Mouse (Mus musculus) embryonic facial prominence, embryonic 15.5 days (tissue): Measurements from ENCODE around the gene Hpn. TPM values are rescaled to one million over a fixed set of nuclear protein-coding genes. Genes with fewer than 3 reads are reported as not detected.

Source experiments
- ATAC-seq: fragments of 200-750 bp; cut with Nextera tagmentation; 2 replicates; pipeline ENCODE4 v1.8.0; 2017; ENCODE audit warnings: low read depth, moderate TSS enrichment; ENCODE audit not compliant: insufficient number of reproducible peaks, low FRiP score, low TSS enrichment
- H3K27ac ChIP-seq: fragments of 300-500 bp; sonication (generic); replicated peaks from 2 replicates; pipeline ENCODE4 v1.5.1; 2015; ENCODE audit warnings: mild to moderate bottlenecking, inconsistent platforms
- H3K27me3 ChIP-seq: fragments of 300-500 bp; sonication (generic); 2 replicates; pipeline ENCODE4 v1.6.1; 2015; ENCODE audit warnings: inconsistent platforms
- H3K36me3 ChIP-seq: fragments of 300-500 bp; sonication (generic); 2 replicates; pipeline ENCODE4 v1.6.1; 2015; ENCODE audit warnings: mild to moderate bottlenecking, inconsistent platforms
- H3K4me1 ChIP-seq: fragments of 300-500 bp; sonication (generic); 2 replicates; pipeline ENCODE4 v1.6.1; 2015; ENCODE audit warnings: inconsistent platforms
- H3K4me2 ChIP-seq: fragments of 300-500 bp; sonication (generic); replicated peaks from 2 replicates; pipeline ENCODE4 v1.6.1; 2015; ENCODE audit warnings: mild to moderate bottlenecking, inconsistent platforms
- H3K4me3 ChIP-seq: fragments of 300-500 bp; sonication (generic); replicated peaks from 2 replicates; pipeline ENCODE4 v1.5.1; 2015; ENCODE audit warnings: mild to moderate bottlenecking, inconsistent platforms
- H3K9ac ChIP-seq: fragments of 300-500 bp; sonication (generic); 2 replicates; pipeline ENCODE4 v1.6.1; 2015; ENCODE audit warnings: inconsistent platforms
- H3K9me3 ChIP-seq: fragments of 300-500 bp; sonication (generic); replicated peaks from 2 replicates; pipeline ENCODE4 v1.6.1; 2016; ENCODE audit warnings: inconsistent platforms
- whole genome bisulfite sequencing: fragments of 180-500 bp; shearing (Covaris S2); methylation state at CpG from one replicate; pipeline ENCODE4 v1.1.7; 2015; 5-methylcytosine and 5-hydroxymethylcytosine counted together
- polyA plus RNA-seq: library from polyadenylated mRNA; unstranded; fragments of >200 nt; fragmentation: Nextera tagmentation; extraction: Ambion mirVana; gene quantifications from 2 replicates; pipeline ENCODE4 v1.2.1, GENCODE M21; 2015

The Hpn gene
- polyA plus RNA-seq, 1 experiment from 2014 or later, result 5.4 TPM

DNA sequence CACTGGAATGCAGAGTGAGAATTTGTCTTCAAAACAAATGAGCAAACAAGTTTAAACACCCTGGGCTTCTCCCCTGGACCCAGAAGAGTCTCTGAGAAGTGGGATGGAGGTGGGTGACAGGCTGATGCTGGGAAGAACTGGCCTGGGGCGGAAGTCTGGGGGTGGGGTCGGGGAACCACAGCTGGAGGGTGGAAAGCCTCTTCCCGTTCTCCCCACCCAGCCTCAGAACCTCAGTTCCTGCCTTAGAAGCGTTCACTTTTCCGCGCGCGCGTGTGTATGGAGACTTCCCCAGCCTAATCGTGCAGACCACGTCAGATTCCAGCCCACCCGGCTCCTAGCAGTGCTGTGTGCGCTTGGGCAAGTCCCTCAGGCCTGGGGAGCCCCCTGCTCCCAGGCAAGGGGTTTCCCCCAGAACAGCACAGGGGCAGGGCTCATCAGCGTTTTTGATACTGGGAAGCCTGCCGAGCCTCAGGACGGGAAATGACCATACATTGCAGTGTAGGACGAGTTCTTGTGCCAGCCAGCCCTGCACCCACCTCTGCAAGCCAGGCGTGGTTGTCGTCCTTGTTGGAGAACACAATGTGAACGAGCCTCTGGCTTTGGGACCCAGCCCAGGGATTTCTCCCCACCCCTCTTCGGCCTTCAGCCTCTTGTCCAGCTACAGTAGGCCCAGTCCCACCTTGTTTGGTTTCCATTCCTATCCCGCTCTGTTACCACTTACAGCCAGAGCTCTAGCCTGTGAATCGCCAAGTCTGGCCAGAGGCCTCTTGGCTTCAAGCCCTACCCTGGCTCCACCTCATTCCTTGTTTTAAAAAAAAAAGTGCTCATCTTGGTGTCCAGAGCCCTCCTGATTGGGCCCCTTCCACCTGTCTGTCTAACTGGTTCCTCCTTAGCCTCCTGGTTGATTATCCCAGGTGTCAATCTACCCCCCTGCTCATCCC, 36.5 kb upstream of the Hpn start:
- H3K4me3 ChIP-seq, result peak overlapping the region; percentile 87
- no peaks in the 10 kb centered on the region for H3K9me3 ChIP-seq
- ATAC-seq, result peak; percentile 61
- H3K27ac ChIP-seq, result peak overlapping the region; percentile 96
- peak overlapping the region; percentile 96 for H3K9ac ChIP-seq
- peaks cover 43% of the 10 kb centered on the region for H3K4me1 ChIP-seq
- H3K36me3 ChIP-seq, result no peaks in the 10 kb centered on the region
- no peaks in the 10 kb centered on the region for H3K27me3 ChIP-seq
- 10% methylated on average over 23 of the region's 23 CpGs for WGBS
- peak overlapping the region; percentile 66 for H3K4me2 ChIP-seq

DNA sequence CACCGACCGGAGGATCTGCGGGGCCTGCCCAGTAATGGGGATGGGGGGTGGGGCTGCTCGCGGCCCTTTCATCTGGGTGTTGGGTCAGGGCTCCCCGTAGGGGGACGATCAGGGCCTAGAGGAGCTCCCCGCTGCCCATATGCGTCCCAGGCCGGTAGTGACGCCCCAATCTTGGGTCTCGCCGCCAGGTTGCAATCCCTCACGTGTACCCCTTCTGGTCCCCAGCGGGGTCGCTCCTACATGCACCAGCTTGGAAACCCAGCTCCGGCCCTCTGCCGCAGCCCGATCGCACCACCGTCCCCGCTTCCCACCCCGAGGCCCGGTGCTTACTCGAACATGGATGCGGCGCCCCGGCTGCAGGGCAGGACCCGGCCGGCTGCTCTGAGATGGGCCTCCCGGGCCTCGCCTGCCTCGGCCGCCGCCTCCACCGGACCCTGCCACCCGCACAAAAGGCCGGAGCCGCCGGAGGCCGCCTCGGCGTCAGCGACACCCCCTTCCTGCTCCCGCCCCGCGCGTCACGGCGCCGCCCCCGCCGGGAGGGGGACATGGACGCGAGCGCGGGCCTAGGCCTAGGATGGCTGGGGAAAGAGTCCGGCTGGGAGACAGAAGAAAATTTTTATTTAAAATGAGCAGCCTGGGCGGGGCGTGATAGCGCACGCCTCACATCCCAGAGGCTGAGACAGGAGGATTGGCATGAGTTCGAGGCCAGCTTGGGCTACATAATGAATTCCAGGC, 35.6 kb upstream of the Hpn start:
- no peaks in the 10 kb centered on the region for H3K36me3 ChIP-seq
- no peaks in the 10 kb centered on the region for H3K9me3 ChIP-seq
- peak overlapping the region; percentile 87 for H3K4me3 ChIP-seq
- H3K9ac ChIP-seq, result peak overlapping the region; percentile 96
- H3K27me3 ChIP-seq, result no peaks in the 10 kb centered on the region
- under 1% methylated on average over 63 of the region's 63 CpGs for WGBS
- H3K4me1 ChIP-seq, result peaks cover 40% of the 10 kb centered on the region
- peak overlapping the region; percentile 66 for H3K4me2 ChIP-seq
- ATAC-seq, result peak; percentile 87
- peak overlapping the region; percentile 96 for H3K27ac ChIP-seq

DNA sequence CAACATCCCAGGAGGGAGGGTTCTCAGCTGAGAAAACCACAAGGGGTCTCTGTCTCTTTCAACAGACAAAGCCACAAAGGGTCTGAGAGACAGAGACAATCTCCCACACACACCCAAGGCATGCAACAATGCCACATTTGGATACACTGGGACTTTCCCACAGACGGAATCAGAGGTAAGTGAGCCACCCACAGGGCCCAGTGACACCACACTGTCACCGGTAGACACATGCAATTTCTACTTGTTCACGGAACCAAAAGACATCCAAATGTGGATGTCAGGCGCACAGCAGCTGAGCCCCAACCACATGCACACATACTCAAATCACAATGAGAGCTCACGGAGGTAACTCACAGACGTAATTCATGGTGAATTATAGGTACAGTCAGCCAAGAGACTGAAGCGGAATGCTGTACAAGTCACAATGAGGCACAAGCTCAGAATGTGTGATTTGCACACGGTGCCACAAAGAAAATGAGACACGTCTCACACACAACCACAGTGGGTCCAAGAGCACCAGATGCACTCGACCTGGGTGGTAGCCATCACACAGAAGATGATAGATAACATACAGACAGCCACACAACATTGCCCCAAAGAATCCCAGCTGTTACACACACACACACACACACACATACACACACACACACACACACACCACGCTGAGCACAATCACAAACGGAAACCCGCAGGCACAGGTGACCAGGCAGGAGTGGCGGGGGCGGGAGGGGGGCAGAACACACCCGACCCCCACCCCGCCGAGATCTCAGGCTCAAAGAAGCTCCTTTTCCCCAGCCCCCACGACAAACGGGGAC, 34.9 kb upstream of the Hpn start:
- H3K36me3 ChIP-seq, result no peaks in the 10 kb centered on the region
- 1% methylated on average over 20 of the region's 20 CpGs for WGBS
- H3K4me2 ChIP-seq, result peak overlapping the region; percentile 66
- H3K27me3 ChIP-seq, result no peaks in the 10 kb centered on the region
- ATAC-seq, result no peak
- peaks cover 40% of the 10 kb centered on the region for H3K4me1 ChIP-seq
- H3K4me3 ChIP-seq, result peak overlapping the region; percentile 87
- peak overlapping the region; percentile 96 for H3K27ac ChIP-seq
- no peaks in the 10 kb centered on the region for H3K9me3 ChIP-seq
- peak overlapping the region; percentile 96 for H3K9ac ChIP-seq

DNA sequence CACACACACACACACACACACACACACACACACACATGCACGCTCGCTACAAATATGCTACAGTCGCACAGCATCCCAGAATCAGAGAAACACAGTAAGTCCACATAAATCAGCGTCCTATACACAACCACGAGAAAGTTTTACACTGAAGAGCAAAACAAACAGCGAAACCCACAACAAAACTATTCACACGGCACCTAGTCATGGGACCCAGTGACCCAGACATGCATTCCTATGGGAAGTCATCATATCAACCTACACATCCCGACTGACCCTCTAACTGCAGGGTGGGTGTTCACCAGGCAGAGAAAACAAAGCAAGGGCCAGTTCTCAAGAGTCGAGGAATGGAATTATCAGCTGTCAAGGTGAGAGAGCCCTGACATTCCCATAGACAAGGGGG, 34.2 kb upstream of the Hpn start:
- no peaks in the 10 kb centered on the region for H3K36me3 ChIP-seq
- peaks cover 40% of the 10 kb centered on the region for H3K4me1 ChIP-seq
- no peaks in the 10 kb centered on the region for H3K27me3 ChIP-seq
- H3K9me3 ChIP-seq, result no peaks in the 10 kb centered on the region
- 25% methylated on average over 9 of the region's 9 CpGs for WGBS
- peak overlapping the region; percentile 96; the same call in 1 of the 2 replicates for H3K9ac ChIP-seq
- peak overlapping the region; percentile 96 for H3K27ac ChIP-seq
- H3K4me3 ChIP-seq, result peak overlapping the region; percentile 87
- ATAC-seq, result no peak
- H3K4me2 ChIP-seq, result peak overlapping the region; percentile 66

DNA sequence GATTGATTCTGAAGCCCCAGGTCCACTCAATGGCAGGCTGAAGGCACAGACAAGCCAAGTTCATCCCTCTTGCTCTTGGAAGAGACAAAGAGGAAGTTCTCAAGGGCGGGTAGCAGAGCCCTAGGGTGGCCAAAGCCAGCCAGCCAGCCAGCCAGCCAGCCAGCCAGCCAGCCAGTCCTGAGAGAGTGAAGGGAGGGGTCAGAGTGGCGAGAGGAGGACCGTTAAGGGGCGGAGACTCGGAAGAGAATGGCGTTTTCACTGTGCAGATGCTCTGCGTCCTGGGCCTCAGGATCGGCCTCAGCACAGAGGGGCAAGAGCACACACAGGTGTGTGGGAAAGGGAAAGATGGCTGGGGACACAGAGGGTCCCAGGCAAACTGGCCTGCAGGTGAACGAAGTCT, 33.7 kb upstream of the Hpn start:
- H3K36me3 ChIP-seq, result peaks cover 1% of the 10 kb centered on the region
- peak overlapping the region; percentile 5; the same call in 1 of the 2 replicates for H3K9ac ChIP-seq
- no peaks in the 10 kb centered on the region for H3K9me3 ChIP-seq
- 9% methylated on average over 9 of the region's 9 CpGs for WGBS
- peak overlapping the region; percentile 66 for H3K4me2 ChIP-seq
- ATAC-seq, result no peak
- H3K27me3 ChIP-seq, result no peaks in the 10 kb centered on the region
- H3K27ac ChIP-seq, result peak overlapping the region; percentile 96
- H3K4me3 ChIP-seq, result peak overlapping the region; percentile 87
- peaks cover 40% of the 10 kb centered on the region for H3K4me1 ChIP-seq

DNA sequence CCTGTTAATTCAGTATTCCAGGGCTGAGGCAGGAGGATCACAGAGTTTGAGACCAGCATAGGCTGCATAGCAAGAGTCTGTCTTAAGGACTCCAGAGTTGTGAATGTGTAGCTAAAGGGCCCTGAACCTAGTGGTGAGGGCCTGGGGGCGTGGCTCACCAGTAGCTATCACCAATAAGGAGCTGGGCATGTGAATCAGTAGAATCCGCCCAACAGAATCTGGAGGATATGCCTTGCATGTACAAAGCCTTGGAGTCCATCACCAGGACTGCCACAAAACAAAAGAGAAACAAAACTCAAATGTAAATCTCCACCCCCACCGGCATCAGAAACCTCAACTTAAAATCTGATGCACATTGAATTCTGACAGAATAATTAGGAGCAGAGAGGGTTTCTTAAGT, 33.0 kb upstream of the Hpn start:
- 46% methylated on average over 3 of the region's 3 CpGs for WGBS
- peak overlapping the region; percentile 87 for H3K4me3 ChIP-seq
- no peak for ATAC-seq
- no peak overlapping the region for H3K9ac ChIP-seq
- H3K27me3 ChIP-seq, result no peaks in the 10 kb centered on the region
- peak overlapping the region; percentile 66 for H3K4me2 ChIP-seq
- H3K36me3 ChIP-seq, result peaks cover 8% of the 10 kb centered on the region
- no peaks in the 10 kb centered on the region for H3K9me3 ChIP-seq
- peak overlapping the region; percentile 96 for H3K27ac ChIP-seq
- peaks cover 40% of the 10 kb centered on the region for H3K4me1 ChIP-seq

DNA sequence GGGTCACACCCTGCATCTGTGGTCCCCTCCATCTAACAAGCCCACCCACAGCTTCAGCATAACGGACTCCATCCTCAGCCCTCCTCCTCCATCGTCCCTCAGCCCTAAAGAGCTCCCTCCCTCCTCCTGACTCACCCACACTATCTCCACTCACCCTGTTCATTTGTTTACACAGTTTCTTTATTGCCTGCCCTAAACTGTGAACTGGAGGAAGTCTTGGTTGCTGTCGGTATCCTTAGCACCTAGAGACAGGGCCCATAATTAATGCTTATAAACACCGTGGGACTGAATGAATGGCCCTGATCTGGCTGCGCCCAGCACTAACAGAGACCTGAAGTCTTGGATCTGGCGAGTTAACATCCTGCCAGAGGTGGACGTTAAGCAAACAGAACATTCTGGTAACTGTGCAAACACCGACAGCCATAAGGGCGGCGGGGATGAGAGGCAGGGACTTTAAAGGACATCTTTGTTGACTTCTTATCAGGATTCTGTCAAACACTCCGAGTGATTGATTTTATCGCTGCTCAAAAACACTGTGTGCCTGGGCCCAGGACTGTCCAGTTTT, 30.6 kb upstream of the Hpn start:
- no peak overlapping the region for H3K27ac ChIP-seq
- H3K9ac ChIP-seq, result no peak overlapping the region
- no peak for ATAC-seq
- H3K4me2 ChIP-seq, result no peak overlapping the region
- H3K4me1 ChIP-seq, result peaks cover 30% of the 10 kb centered on the region
- H3K27me3 ChIP-seq, result no peaks in the 10 kb centered on the region
- H3K9me3 ChIP-seq, result no peaks in the 10 kb centered on the region
- no peak overlapping the region for H3K4me3 ChIP-seq
- H3K36me3 ChIP-seq, result peaks cover 32% of the 10 kb centered on the region
- WGBS, result 90% methylated on average over 12 of the region's 12 CpGs

DNA sequence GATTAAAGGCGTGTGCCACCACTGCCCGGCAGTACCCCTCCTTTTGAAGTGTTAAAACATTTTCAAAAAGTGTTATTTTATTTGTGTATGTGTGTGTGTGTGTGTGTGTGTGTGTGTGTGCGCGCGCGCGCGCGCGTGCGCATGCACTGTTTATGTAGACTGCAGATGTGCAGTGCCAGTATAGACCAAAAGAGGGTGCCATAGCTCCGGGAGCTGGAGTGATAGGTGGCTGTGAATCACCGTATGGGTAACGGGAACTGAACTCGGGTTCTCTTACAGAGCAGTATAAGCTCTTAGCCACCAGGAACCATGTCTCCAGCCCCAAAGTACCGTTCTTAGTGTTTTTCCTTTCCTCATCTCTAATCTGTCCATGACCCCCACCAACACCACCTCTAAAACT, 29.8 kb upstream of the Hpn start:
- Histone ChIP-seq H3K27me3 (no peaks in the 10 kb centered on the region), H3K27ac (no peak overlapping the region), H3K4me3 (no peak overlapping the region), H3K4me1 (peaks cover 29% of the 10 kb centered on the region), H3K36me3 (peaks cover 39% of the 10 kb centered on the region), H3K4me2 (no peak overlapping the region), H3K9ac (no peak overlapping the region), H3K9me3 (no peaks in the 10 kb centered on the region)
- ATAC-seq, result no peak
- 96% methylated on average over 16 of the region's 16 CpGs for WGBS

DNA sequence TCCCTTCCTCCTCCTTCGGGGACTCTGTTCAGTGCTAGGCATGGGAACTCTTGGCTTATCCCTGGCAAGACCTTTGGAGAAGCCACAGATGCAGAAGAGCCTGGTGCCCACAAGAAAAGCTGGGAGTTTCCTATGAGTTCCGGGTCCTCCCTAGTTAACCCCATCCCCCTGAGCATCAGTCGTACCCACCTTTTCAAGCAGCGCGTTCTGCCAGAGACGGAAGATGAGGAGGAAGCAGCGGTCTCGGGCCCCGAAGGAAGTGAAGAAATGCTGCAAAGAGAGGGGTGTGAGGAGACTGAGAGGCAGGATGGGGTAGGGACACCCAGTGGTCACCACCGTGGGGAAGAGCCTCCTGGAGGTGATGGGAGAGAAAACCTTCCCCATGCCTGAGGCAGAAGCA, 25.9 kb upstream of the Hpn start:
- H3K9me3 ChIP-seq, result no peaks in the 10 kb centered on the region
- no peak overlapping the region for H3K4me3 ChIP-seq
- H3K36me3 ChIP-seq, result peaks cover 79% of the 10 kb centered on the region
- WGBS, result 90% methylated on average over 10 of the region's 10 CpGs
- no peaks in the 10 kb centered on the region for H3K27me3 ChIP-seq
- H3K27ac ChIP-seq, result no peak overlapping the region
- H3K4me2 ChIP-seq, result no peak overlapping the region
- H3K9ac ChIP-seq, result no peak overlapping the region
- H3K4me1 ChIP-seq, result no peaks in the 10 kb centered on the region
- no peak for ATAC-seq

DNA sequence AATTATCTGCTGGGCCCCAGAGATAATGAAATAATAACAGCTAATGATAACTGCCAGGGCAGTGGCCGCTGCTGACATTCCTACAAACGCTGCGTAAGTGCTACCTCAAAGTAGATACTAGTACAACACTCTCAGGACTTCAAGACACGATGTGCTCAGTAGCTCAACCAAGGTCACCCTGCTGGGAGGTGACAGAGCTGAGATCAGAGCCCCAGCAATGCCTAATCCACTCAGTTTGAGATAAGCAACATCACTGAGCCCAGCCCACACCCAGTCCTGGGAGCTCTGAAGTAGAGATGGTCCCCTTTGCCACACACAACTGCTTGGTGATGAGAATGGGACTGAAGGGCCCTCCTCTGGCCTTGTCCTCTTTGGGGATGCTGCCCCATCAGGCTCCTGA, 25.2 kb upstream of the Hpn start:
- Histone ChIP-seq H3K36me3 (peaks cover 85% of the 10 kb centered on the region), H3K4me1 (no peaks in the 10 kb centered on the region), H3K9ac (no peak overlapping the region), H3K4me3 (no peak overlapping the region), H3K9me3 (no peaks in the 10 kb centered on the region), H3K27ac (no peak overlapping the region), H3K4me2 (no peak overlapping the region), H3K27me3 (no peaks in the 10 kb centered on the region)
- no peak for ATAC-seq
- 81% methylated on average over 4 of the region's 4 CpGs for WGBS
